Mouse (Mus musculus) left cerebral cortex, adult 9 months (tissue): ENCODE measurements around the gene Zfp318.

ENCODE experiments used
- DNase-seq, 2 experiments: peaks; one replicate each; pipeline ENCODE4 v3.0.0; 2022; ENCODE audit warnings: low spot score in 2 of 2

The Zfp318 gene

GRCm38 (mm10) chr17:46446264-46446663 lies 62.7 kb downstream of the Zfp318 start:
- DNase-seq: no peak

DNA sequence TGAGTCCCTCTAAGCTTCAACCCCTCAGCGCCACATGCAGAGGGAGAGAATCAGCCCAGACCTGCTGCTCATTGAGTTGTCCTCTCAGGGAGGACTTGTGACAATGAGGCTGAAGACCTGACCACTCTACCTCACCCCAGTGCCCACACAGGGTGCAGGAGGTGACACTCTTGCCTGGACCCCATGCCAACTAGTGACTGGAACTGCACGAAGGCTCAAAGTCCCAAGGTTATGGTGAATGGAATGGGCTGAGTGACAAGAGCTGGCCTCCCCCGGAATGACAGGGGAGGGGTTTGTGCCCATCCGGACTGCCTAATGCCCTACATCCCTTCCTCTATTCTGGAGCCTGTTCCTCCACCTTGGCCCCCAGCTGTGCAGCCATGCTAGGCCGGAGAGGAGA lies 69.2 kb downstream of the Zfp318 start:
- no peak for DNase-seq

DNA sequence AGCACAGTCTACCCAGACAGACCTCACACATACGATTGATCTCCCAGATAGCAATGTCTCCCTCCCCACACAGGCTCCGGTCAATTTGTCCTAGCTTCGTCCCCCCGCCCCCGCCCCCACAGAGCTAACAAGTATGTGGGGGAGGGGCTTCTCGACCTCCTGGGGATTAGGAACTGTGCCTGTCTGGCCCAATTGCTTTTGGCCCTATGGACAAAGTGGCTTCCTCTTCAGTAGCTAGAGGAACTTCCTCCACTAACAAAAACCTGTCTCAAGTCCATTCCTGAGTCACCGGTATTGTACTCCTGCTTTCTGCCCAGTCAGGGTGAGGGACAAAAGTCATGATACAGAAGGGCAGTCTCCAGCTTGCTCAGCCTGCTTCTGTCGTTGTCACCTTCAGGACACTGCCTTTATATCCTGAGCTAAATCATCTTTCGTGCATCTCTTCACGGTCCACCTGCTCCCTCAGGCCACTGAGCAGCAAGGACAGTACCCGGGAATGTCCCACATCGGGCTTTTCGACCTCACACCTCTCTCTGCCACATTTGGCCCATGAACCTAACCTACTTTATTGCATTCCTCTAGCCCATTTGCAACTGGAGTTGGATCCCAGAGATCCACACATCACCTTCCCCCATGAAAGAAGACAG lies 69.9 kb downstream of the Zfp318 start:
- no peak for DNase-seq

- DNase-seq: no peak
Observed at GRCm38 (mm10) chr17:46453970-46454411, 70.5 kb downstream of the Zfp318 start.

DNA sequence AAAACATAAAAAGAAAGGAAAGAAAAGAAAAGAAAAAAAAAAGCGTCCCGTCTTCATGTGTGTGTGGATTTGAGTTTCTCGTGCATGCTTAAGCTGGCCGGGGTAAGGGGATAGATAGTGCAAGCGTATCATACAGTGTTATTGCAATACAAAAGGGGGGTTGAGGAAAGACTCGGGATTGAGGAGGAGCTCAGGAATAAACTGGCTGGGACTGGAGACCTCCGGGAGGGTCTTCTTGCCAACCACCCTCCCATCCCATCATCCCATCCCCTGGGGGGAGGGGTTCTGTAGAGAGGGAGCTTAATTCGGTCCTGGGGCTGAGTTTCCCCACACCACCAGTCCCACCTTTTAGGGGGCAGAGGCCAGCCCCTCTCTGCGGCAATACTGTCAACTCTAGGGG lies 71.0 kb downstream of the Zfp318 start:
- DNase-seq: no peak

DNA sequence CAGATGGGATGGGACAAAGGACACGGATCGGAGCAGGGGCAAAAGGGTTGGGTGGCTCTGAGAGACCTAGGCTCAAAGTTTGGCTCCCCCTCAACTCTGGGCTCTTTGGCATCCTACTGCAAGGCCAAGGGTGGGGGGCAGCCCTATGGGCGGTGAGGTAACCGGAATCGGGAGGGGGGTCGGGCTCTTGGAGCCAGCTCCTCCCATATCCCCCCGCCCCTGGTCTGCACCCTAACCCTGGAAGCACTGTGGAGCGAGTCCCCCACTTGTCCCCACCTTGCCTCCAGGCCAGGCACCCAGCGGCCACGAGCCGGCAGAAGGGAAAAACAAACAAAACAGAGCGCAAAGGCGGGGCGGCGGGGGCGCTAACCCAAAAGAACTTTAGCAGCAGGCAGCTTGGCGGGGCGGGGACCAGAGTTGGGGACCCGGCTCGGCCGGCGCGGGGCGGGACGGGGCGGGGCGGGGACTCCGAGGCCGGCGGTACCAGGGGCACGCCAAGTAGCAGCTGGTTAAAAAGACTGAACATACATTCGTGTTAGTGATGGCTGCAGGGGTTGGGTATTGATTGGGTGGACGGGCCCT lies 71.7 kb downstream of the Zfp318 start:
- no peak for DNase-seq

- peak in 1 of 2 experiments; percentile 49 for DNase-seq
Observed at GRCm38 (mm10) chr17:46457791-46458190, 74.3 kb downstream of the Zfp318 start.

- no peak for DNase-seq
Observed at GRCm38 (mm10) chr17:46458439-46458838, 74.9 kb downstream of the Zfp318 start.

DNA sequence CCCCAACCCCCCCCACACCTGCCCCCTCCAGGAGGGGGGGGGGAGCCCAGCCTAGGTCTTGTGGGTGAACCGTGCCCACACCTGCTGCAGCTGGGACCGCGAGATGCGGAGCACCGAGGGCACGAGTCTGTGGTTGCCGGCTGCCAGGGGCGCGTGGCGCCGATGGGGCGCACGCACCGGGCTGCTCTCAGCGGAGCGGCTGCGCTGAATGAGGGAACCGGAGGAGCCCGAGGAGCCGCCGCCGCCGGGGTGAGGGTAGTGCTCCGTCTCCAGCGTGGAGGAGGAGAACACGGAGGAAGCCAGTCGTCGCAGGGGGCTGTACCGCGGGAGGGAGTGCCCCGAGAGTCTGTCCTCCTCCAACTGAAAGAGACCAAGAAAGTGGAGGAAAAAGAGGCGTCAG lies 77.1 kb downstream of the Zfp318 start:
- no peak for DNase-seq

- DNase-seq: no peak
Observed at GRCm38 (mm10) chr17:46461347-46461746, 77.8 kb downstream of the Zfp318 start.

GRCm38 (mm10) chr17:46462226-46462625 lies 78.7 kb downstream of the Zfp318 start:
- no peak for DNase-seq

DNA sequence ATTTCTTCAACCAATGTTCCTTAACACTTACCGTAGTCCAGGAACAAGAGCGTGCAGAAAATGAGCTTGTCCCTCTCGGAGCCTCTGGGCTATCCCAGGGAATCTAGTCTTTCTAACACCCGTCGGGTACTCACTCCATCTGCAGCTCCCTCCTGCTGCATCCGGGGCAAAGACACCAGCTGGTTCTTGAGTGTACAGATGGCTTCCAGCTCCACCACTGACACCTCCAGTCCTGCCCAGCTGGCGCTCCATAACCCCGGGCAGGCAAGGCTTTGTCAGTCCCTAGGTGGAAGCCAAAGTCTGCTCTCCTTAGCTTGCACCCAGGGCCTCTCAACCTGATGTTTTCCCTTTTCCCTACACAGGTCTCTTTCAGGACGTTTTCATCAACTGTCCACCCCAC lies 84.3 kb downstream of the Zfp318 start:
- no peak for DNase-seq
